Mouse (Mus musculus) brown adipose tissue, adult 24 weeks (tissue): ENCODE measurements at regions not wholly inside any gene's neighbourhood (a gene's known extent, or its start where the extent isn't known, plus 50 kb on each side); places are given as distances from the start of the nearest gene placed in this dataset.

ENCODE experiments used
- H3K27ac ChIP-seq: fragments of 200-500 bp; replicated peaks from 2 replicates; pipeline ENCODE4 v1.5.1; 2012; ENCODE audit warnings: low read depth, mild to moderate bottlenecking, low read length
- H3K4me1 ChIP-seq: fragments of 200-500 bp; 2 replicates; pipeline ENCODE4 v1.6.1; 2012; ENCODE audit warnings: low read length, mixed read lengths; ENCODE audit not compliant: control insufficient read depth, insufficient read depth, insufficient read length
- H3K4me3 ChIP-seq: fragments of 200-500 bp; 2 replicates; pipeline ENCODE4 v1.5.1; 2012; ENCODE audit warnings: low read depth, mild to moderate bottlenecking, low read length, moderate library complexity; ENCODE audit not compliant: insufficient read depth

GRCm38 (mm10) chr19:54470034-54470433 is 426.1 kb downstream of the Adra2a start:
- Histone ChIP-seq H3K27ac (no peak overlapping the region), H3K4me3 (no peak overlapping the region), H3K4me1 (no peaks in the 10 kb centered on the region)

DNA sequence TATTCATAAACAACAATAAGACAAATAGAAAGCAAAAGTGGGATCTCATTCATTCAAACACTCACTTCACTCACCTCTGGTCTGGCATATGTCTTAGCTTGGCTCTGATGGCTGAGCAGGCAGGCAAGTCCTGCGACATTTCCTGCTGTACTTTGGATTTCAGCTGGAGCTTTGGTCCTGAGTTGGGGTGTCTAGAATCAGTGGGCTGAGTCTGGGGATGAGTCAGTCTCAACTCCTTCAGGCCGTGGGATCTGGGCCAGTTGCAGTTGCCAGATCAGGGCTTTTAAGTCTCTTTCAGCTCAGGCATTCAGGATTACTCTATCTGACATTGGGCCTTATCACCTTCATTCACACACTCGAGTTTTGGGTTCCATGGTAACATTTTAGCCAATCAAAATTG is 454.1 kb downstream of the Adra2a start:
- Histone ChIP-seq H3K4me3 (no peak overlapping the region), H3K27ac (no peak overlapping the region), H3K4me1 (no peaks in the 10 kb centered on the region)

- Histone ChIP-seq H3K4me3 (no peak overlapping the region), H3K4me1 (no peaks in the 10 kb centered on the region), H3K27ac (no peak overlapping the region)
These were observed 489.9 kb downstream of the Adra2a start for GRCm38 (mm10) chr19:54533858-54534257.

DNA sequence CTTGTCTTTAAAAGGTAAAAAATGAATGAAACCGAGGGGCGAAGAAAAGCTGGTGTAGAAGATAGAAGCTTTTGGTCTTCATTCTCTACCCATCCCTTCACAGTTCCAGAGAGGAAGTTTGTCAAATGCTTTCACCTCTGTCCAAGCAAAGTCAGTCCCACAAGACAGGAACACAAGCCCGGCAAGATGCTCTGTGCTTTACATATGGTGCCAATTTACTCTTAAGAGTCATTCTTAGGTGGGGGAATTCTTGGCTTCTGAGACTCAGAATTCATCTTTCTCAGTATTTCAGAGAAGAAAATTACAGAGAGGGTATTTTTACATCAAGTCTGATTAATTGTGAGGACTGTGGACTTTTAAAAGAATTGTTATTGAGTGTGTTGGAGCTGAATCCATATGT is 511.4 kb downstream of the Adra2a start:
- no peaks in the 10 kb centered on the region for H3K4me1 ChIP-seq
- no peak overlapping the region for H3K27ac ChIP-seq
- no peak overlapping the region for H3K4me3 ChIP-seq

DNA sequence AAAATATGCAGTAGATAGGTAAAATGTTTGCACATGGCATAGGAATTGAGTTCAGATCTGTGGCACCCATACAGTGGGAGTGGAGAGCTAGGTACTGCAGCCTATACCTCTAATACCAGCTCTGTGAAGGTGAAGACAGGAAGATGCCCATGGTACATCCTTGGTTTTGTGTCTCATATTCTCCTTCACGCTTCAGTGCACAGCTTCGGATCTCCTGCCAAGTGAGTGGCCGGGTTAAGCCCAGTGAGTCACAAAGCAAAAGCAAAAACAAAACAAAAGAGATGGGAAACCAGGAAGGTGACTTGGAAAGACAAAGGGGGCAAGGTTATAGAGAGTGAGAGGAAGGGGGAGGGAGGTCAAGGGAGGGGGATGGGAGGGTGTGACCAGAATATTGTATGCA is 514.0 kb downstream of the Adra2a start:
- H3K4me1 ChIP-seq: no peaks in the 10 kb centered on the region
- no peak overlapping the region for H3K27ac ChIP-seq
- no peak overlapping the region for H3K4me3 ChIP-seq

DNA sequence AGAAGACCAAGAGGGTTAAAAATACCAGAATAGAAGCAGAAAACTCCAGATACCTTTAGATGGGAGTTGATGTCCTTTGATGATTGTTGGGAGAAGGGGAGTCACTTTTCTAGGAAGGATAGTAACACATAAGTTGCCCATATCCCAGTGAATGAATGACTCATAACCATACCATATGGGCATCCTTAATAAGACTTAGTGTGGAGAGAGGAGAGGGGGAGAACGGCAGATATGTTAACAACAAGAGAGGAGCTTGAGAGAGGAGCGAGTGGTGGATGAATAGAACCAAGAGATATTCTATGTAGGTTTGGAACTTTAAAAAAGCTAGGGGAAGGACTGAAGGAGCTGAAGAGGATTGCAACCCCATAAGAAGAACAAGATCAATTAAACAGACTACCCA is 539.6 kb downstream of the Adra2a start:
- H3K27ac ChIP-seq: no peak overlapping the region
- H3K4me1 ChIP-seq: no peaks in the 10 kb centered on the region
- H3K4me3 ChIP-seq: no peak overlapping the region

DNA sequence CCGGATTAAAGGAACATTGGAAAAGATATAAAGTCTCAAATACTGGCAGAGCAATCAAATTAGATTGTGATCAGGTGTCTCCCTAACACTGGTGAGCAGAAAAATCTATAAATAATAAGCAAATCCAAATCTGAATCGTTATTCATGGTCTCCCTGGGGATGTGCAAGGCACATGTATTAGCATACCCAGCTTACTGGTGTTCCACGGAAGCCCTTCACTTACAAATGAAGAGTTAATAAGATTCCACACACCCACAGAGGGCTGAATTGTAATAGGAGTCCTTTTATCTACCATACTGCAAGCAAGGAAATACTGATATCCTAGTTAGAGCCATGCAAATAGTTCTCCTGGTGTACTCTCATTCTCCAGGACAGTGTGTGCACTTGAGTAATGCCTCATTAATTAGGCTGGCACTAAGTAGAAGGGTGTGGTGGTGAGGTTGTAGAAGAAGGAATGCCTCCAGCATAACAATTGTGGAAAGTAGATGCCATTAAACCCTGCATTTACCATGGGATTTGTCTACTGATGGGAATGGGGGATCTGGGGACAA is 540.8 kb downstream of the Adra2a start:
- Histone ChIP-seq H3K4me3 (no peak overlapping the region), H3K27ac (no peak overlapping the region), H3K4me1 (no peaks in the 10 kb centered on the region)

DNA sequence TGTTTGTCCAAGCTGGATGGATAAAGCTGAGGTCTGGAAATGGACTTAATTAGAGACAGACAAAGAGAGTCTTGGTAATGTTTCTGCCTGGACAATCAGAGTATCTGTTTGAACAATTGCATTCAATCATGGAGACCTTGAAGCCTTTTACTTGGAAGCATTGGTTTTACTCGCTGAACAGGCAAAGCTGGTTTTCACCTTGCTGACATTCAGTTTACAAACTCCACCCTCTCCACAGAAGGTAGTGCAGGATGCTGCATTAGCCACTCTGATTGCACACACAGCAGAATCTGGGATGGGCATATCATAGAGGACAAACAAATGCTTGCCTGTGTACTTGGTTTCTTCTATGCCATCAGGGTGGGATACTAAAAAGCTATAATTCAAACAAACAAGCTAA is 541.4 kb downstream of the Adra2a start:
- no peak overlapping the region for H3K4me3 ChIP-seq
- H3K4me1 ChIP-seq: no peaks in the 10 kb centered on the region
- no peak overlapping the region for H3K27ac ChIP-seq

DNA sequence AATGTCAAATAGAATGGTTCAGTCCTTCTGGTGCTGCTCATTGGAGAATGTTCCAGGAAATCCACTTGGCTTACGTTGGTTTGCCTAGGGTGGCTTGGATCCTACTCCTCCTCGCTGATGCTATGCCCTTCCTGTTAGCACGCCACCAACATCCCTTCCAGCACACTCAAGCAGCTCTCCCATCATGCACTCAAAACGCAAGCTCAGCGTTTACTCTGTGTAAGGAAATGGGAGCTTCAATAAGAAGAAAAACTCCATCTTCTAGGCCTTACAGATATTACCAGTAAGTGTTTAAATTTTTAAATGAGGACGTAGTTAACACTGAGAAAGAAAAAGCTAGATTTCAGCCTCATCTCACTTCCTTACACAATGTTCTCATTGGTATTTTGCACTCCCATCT is 523.7 kb downstream of the Gpam start:
- Histone ChIP-seq H3K4me3 (no peak overlapping the region), H3K4me1 (no peaks in the 10 kb centered on the region), H3K27ac (no peak overlapping the region)

DNA sequence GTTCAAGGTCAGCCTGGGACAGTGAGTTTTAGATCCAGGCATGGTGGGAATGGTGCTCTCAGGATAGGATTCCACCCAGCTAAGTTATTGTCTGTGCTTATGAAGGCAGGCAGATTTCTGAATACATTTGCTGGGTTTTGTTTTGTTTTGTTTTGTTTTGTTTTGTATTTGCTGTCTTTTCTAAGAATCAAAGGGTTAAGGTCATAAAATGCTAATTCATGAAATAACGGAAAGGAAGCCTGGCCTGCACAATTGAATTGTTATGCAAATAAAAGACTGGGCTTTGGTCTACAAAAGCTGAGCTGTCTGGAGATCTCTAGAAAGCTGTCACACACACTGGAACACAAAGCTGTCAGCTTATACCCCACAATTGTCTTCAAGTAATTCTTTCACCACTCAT is 521.7 kb downstream of the Gpam start:
- Histone ChIP-seq H3K4me1 (no peaks in the 10 kb centered on the region), H3K4me3 (no peak overlapping the region), H3K27ac (no peak overlapping the region)

DNA sequence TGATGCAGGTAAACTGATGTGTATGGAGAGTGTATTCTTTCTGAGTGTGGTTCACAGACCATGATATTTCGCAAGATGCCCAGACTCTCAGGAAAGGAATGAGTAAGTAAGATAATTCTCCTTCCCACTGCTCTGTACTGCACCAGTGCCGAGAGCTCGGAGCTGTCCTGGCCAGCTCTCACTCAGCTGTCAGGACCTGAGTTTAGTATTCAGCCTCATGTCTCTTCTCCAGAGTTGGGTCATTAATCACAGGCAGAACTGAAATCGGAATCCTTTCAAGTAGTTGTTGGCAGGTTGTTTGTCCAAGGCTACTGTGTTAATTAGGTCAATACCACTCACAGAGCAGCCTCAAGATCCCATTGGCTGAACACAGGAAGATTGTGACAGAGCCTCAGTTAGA is 510.1 kb downstream of the Gpam start:
- H3K4me1 ChIP-seq: no peaks in the 10 kb centered on the region
- H3K4me3 ChIP-seq: no peak overlapping the region
- H3K27ac ChIP-seq: no peak overlapping the region
